Mouse (Mus musculus): ENCODE measurements around the gene Fhl5. TPM values are rescaled to one million over a fixed set of nuclear protein-coding genes. Genes with fewer than 3 reads are reported as not detected.

The Fhl5 gene
- polyA plus RNA-seq, 1 experiment = not detected

GRCm38 (mm10) chr4:25232546-25232945 is 10.1 kb downstream of the Fhl5 start:
- WGBS = over 99% methylated on average over 3 of the region's 3 CpGs

GRCm38 (mm10) chr4:25227527-25227926 is 15.1 kb downstream of the Fhl5 start:
- no peaks in the 10 kb centered on the region for H3K4me1 ChIP-seq (ENCODE audit: control insufficient read depth, insufficient read depth, low read length)
- TF ChIP-seq POLR2A (IDR thresholded peaks at IDR 0.05; ENCODE audit: insufficient read depth, low read depth, low read length) = no peak
- no peak for TF ChIP-seq CTCF (IDR thresholded peaks at IDR 0.05; ENCODE audit: insufficient read depth, low read depth, low read length)
- 36% methylated on average over 1 of the region's 1 CpGs for WGBS
- no peak overlapping the region for H3K27ac ChIP-seq (ENCODE audit: insufficient read depth, low read depth, low read length)
- H3K4me3 ChIP-seq (ENCODE audit: insufficient read depth, low read depth, low read length) = no peak overlapping the region

More at GRCm38 (mm10) chr4:25232546-25232945, 10.1 kb downstream of the Fhl5 start:
- H3K27ac ChIP-seq (ENCODE audit: insufficient read depth, low read depth, low read length) = no peak overlapping the region
- H3K4me1 ChIP-seq (ENCODE audit: control insufficient read depth, insufficient read depth, low read length) = no peaks in the 10 kb centered on the region
- TF ChIP-seq CTCF (IDR thresholded peaks at IDR 0.05; ENCODE audit: insufficient read depth, low read depth, low read length) = no peak
- TF ChIP-seq POLR2A (IDR thresholded peaks at IDR 0.05; ENCODE audit: insufficient read depth, low read depth, low read length) = no peak
- no peak overlapping the region for H3K4me3 ChIP-seq (ENCODE audit: insufficient read depth, low read depth, low read length)

GRCm38 (mm10) chr4:25221927-25222326 is 20.7 kb downstream of the Fhl5 start:
- Histone ChIP-seq H3K4me3 (ENCODE audit: insufficient read depth, low read depth, low read length) (no peak overlapping the region), H3K27ac (ENCODE audit: insufficient read depth, low read depth, low read length) (no peak overlapping the region), H3K4me1 (ENCODE audit: control insufficient read depth, insufficient read depth, low read length) (no peaks in the 10 kb centered on the region)
- TF ChIP-seq POLR2A (IDR thresholded peaks at IDR 0.05; ENCODE audit: insufficient read depth, low read depth, low read length) = no peak
- no peak for TF ChIP-seq CTCF (IDR thresholded peaks at IDR 0.05; ENCODE audit: insufficient read depth, low read depth, low read length)

- WGBS = 56% methylated on average over 5 of the region's 5 CpGs
- H3K27ac ChIP-seq (ENCODE audit: insufficient read depth, low read depth, low read length) = no peak overlapping the region
- TF ChIP-seq POLR2A (IDR thresholded peaks at IDR 0.05; ENCODE audit: insufficient read depth, low read depth, low read length) (no peak), CTCF (IDR thresholded peaks at IDR 0.05; ENCODE audit: insufficient read depth, low read depth, low read length) (no peak)
- H3K4me3 ChIP-seq (ENCODE audit: insufficient read depth, low read depth, low read length) = no peak overlapping the region
- H3K4me1 ChIP-seq (ENCODE audit: control insufficient read depth, insufficient read depth, low read length) = no peaks in the 10 kb centered on the region
Measured at GRCm38 (mm10) chr4:25213451-25213850, 29.2 kb downstream of the Fhl5 start.

- WGBS = 79% methylated on average over 4 of the region's 4 CpGs
- TF ChIP-seq CTCF (IDR thresholded peaks at IDR 0.05; ENCODE audit: insufficient read depth, low read depth, low read length) (no peak), POLR2A (IDR thresholded peaks at IDR 0.05; ENCODE audit: insufficient read depth, low read depth, low read length) (no peak)
- no peak overlapping the region for H3K4me3 ChIP-seq (ENCODE audit: insufficient read depth, low read depth, low read length)
- H3K4me1 ChIP-seq (ENCODE audit: control insufficient read depth, insufficient read depth, low read length) = no peaks in the 10 kb centered on the region
- H3K27ac ChIP-seq (ENCODE audit: insufficient read depth, low read depth, low read length) = no peak overlapping the region
Measured at GRCm38 (mm10) chr4:25206166-25206565, 36.5 kb downstream of the Fhl5 start.

GRCm38 (mm10) chr4:25197310-25197709 is 45.4 kb downstream of the Fhl5 start:
- 64% methylated on average over 1 of the region's 1 CpGs for WGBS
- TF ChIP-seq POLR2A (IDR thresholded peaks at IDR 0.05; ENCODE audit: insufficient read depth, low read depth, low read length) (no peak), CTCF (IDR thresholded peaks at IDR 0.05; ENCODE audit: insufficient read depth, low read depth, low read length) (no peak)
- H3K4me3 ChIP-seq (ENCODE audit: insufficient read depth, low read depth, low read length) = no peak overlapping the region
- no peak overlapping the region for H3K27ac ChIP-seq (ENCODE audit: insufficient read depth, low read depth, low read length)
- H3K4me1 ChIP-seq (ENCODE audit: control insufficient read depth, insufficient read depth, low read length) = no peaks in the 10 kb centered on the region

GRCm38 (mm10) chr4:25179617-25180208 is 63.0 kb downstream of the Fhl5 start:
- no peaks in the 10 kb centered on the region for H3K4me1 ChIP-seq (ENCODE audit: control insufficient read depth, insufficient read depth, low read length)
- no peak overlapping the region for H3K27ac ChIP-seq (ENCODE audit: insufficient read depth, low read depth, low read length)
- TF ChIP-seq CTCF (IDR thresholded peaks at IDR 0.05; ENCODE audit: insufficient read depth, low read depth, low read length) = no peak
- TF ChIP-seq POLR2A (IDR thresholded peaks at IDR 0.05; ENCODE audit: insufficient read depth, low read depth, low read length) = no peak
- WGBS = 58% methylated on average over 4 of the region's 4 CpGs
- H3K4me3 ChIP-seq (ENCODE audit: insufficient read depth, low read depth, low read length) = no peak overlapping the region

Other genes with a start within 250 kb of the Fhl5 start
- not detected in 2 replicates for gene Ufl1, start 38.9 kb upstream of the Fhl5 start, polyA plus RNA-seq (2012; ENCODE audit: insufficient read depth, insufficient read length, low replicate concordance, missing spikeins)